31 mouse cellular contexts compared by ENCODE assay signal in the genomic region with DNA sequence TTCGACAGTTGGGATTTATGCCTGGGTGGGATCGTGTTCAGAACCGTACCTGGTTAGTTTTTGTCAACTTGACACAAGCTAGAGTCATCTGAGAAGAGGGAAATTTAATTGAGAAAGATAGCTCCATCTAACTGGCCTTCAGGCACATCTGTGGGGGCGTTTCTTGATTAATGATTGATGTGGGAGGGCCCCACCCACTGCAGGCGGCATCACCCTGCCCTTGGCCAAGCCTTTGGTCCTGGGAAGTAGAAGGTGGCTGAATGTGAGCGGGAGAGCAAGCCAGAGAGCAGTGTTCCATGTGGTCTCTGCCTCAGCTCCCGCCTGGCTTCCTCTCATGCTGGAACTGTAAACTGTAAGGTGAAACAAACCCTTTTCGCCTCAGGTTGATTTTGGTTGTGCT. TPM values are rescaled to one million over a fixed set of nuclear protein-coding genes. Genes with fewer than 3 reads are reported as not detected.
DNase-seq lines count a peak whose midpoint lies in the region; ATAC-seq and TF ChIP-seq lines count a peak whose summit lies in the region.
"Had no signal": no experiment of that assay in that cellular context is flagged by ENCODE, and none has a peak within 500 bp of the region (broad histone marks: within the 10 kb centered on the region; RNA-seq: fewer than 3 reads in every experiment).

No protein-coding gene starts in this region.

- no peak overlapping the region for H3K27ac ChIP-seq in kidney, adult 2 months (ENCODE audit: insufficient read depth, low read depth, low read length)
- H3K27ac ChIP-seq in kidney, postnatal 0 days, result no peak overlapping the region
- H3K27ac ChIP-seq: embryonic facial prominence, embryonic 13.5 days; forebrain, embryonic 13.5 days; gastrocnemius, adult 2 months; heart, embryonic 15.5 days; hindbrain, embryonic 15.5 days; lung, embryonic 15.5 days; midbrain, embryonic 15.5 days; neural tube, embryonic 13.5 days had no signal

- no peaks in the 10 kb centered on the region for H3K9me3 ChIP-seq in kidney, postnatal 0 days (replicated peaks; ENCODE audit: low read length)
- H3K9me3 ChIP-seq: embryonic facial prominence, embryonic 13.5 days; forebrain, embryonic 13.5 days; heart, embryonic 15.5 days; hindbrain, embryonic 15.5 days; lung, embryonic 15.5 days; midbrain, embryonic 15.5 days; neural tube, embryonic 13.5 days had no signal

- TF ChIP-seq CTCF in kidney, adult 2 months (conservative IDR thresholded peaks at IDR 0.05; ENCODE audit: insufficient read depth, insufficient read length, low read depth, low read length), result no peak
- no peak for TF ChIP-seq CTCF in kidney, postnatal 0 days (IDR thresholded peaks at IDR 0.05; ENCODE audit: low read depth)
- no peak for TF ChIP-seq CTCF in lung, adult 2 months (IDR thresholded peaks at IDR 0.05; ENCODE audit: insufficient read depth, low read length)

- peaks cover 3% of the 10 kb centered on the region for H3K4me1 ChIP-seq in kidney, adult 2 months (ENCODE audit: control insufficient read depth, insufficient read depth, low read length)
- H3K4me1 ChIP-seq in kidney, postnatal 0 days (replicated peaks; ENCODE audit: insufficient read depth, low read length), result peaks cover 6% of the 10 kb centered on the region; the same call in 1 of the 2 replicates
- no peaks in the 10 kb centered on the region; the same call in none of the 2 replicates for H3K4me1 ChIP-seq in lung, adult 2 months (ENCODE audit: control insufficient read depth, insufficient read depth, low read length)
- H3K4me1 ChIP-seq: forebrain, embryonic 13.5 days had no signal

- 0 out of 2 replicates have a peak, but pooled peaks have one; percentile 26 for ATAC-seq in kidney, postnatal 0 days (replicated peaks; ENCODE audit: low FRiP score, low read depth)
- ATAC-seq in megakaryocyte progenitor cell, adult 5-6 weeks (replicated peaks; ENCODE audit: poor library complexity), result 0 out of 2 replicates have a peak, but pooled peaks have one; percentile 33
- ATAC-seq: activated CD4-positive, CD25-positive, alpha-beta regulatory T cell, adult 4 months; forebrain, embryonic 13.5 days; midbrain, embryonic 15.5 days had no signal

- no peak for TF ChIP-seq POLR2A in kidney, adult 2 months (IDR thresholded peaks at IDR 0.05; ENCODE audit: low read depth, low read length)
- no peak for TF ChIP-seq POLR2A in lung, adult 2 months (IDR thresholded peaks at IDR 0.05; ENCODE audit: borderline replicate concordance, extremely low read depth, low read depth, low read length)

- no peak overlapping the region for H3K4me2 ChIP-seq in kidney, postnatal 0 days (ENCODE audit: low read length)
- H3K4me2 ChIP-seq: embryonic facial prominence, embryonic 13.5 days; forebrain, embryonic 13.5 days; heart, embryonic 15.5 days; hindbrain, embryonic 15.5 days; liver, embryonic 11.5 days; lung, embryonic 15.5 days; midbrain, embryonic 15.5 days; neural tube, embryonic 13.5 days had no signal

- no peak overlapping the region for H3K4me3 ChIP-seq in kidney, adult 2 months (ENCODE audit: insufficient read depth, low read depth, low read length)
- H3K4me3 ChIP-seq in kidney, postnatal 0 days (replicated peaks; ENCODE audit: low read depth, low read length), result no peak overlapping the region
- no peak overlapping the region for H3K4me3 ChIP-seq in lung, adult 2 months (replicated peaks; ENCODE audit: extremely low read depth, low read depth, low read length)
- H3K4me3 ChIP-seq: embryonic facial prominence, embryonic 13.5 days; forebrain, embryonic 13.5 days; gastrocnemius, adult 2 months; heart, embryonic 15.5 days; hindbrain, embryonic 15.5 days; lung, embryonic 15.5 days; midbrain, embryonic 15.5 days; neural tube, embryonic 13.5 days had no signal

- 53% methylated on average over 8 of the region's 8 CpGs for WGBS in kidney, adult 2 months
- WGBS in kidney, postnatal 0 days, result 43% methylated on average over 8 of the region's 8 CpGs
- WGBS in lung, adult 2 months, result 75% methylated on average over 8 of the region's 8 CpGs

- no peaks in the 10 kb centered on the region for H3K27me3 ChIP-seq in kidney, adult 2 months (replicated peaks; ENCODE audit: control insufficient read depth, insufficient read depth, low read length)
- no peaks in the 10 kb centered on the region for H3K27me3 ChIP-seq in kidney, postnatal 0 days (ENCODE audit: insufficient read depth, low read length)
- H3K27me3 ChIP-seq: CH12.LX; embryonic facial prominence, embryonic 13.5 days; forebrain, embryonic 13.5 days; heart, embryonic 15.5 days; hindbrain, embryonic 15.5 days; lung, embryonic 15.5 days; midbrain, embryonic 15.5 days; neural tube, embryonic 13.5 days had no signal

- no peaks in the 10 kb centered on the region for H3K36me3 ChIP-seq in kidney, adult 2 months (ENCODE audit: control insufficient read depth, insufficient read depth, low read length)
- H3K36me3 ChIP-seq in kidney, postnatal 0 days (ENCODE audit: insufficient read depth, low read length), result no peaks in the 10 kb centered on the region
- H3K36me3 ChIP-seq: heart, embryonic 15.5 days; hindbrain, embryonic 15.5 days; lung, embryonic 15.5 days; midbrain, embryonic 15.5 days; neural tube, embryonic 13.5 days had no signal

- no peak overlapping the region for H3K9ac ChIP-seq in kidney, postnatal 0 days (ENCODE audit: low read depth, low read length)
- H3K9ac ChIP-seq: embryonic facial prominence, embryonic 13.5 days; forebrain, embryonic 13.5 days; heart, embryonic 15.5 days; hindbrain, embryonic 15.5 days; lung, embryonic 15.5 days; midbrain, embryonic 15.5 days; neural tube, embryonic 13.5 days had no signal

- peak; percentile 34 for DNase-seq in kidney, adult 11 months
- DNase-seq in kidney, adult 18-20 months, result no peak
- peak; percentile 64 for DNase-seq in kidney, adult 2 months
- DNase-seq in kidney, postnatal 0 days (ENCODE audit: low spot score), result peak; percentile 34
- no peak for DNase-seq in neural tube, embryonic 10.5 days (ENCODE audit: extremely low spot score, low spot score)
- DNase-seq in retina, embryonic 14.5 days (ENCODE audit: low spot score), result no peak
- DNase-seq in lung, adult 2 months, result no peak
- DNase-seq: adrenal gland, adult 8-10 months; cerebellum, adult 18-20 months; cerebellum, postnatal 14 days; embryo, embryonic 11 days; gastrocnemius, adult 2 months; heart, postnatal 4 days; layer of hippocampus, adult 9-11 months; left cerebral cortex, postnatal 4 days; lung, postnatal 36 days; right cerebral cortex, adult 18-20 months; right cerebral cortex, postnatal 4 days; thymus, postnatal 25 days had no signal

RNA-seq across cellular contexts. Expression of a gene that starts 56.5 kb away (rescaled TPM):
- polyA plus RNA-seq in kidney, adult 2 months (2012; rRNA removed), result 54.2 and 64.9 TPM in 2 replicates
- polyA plus RNA-seq in kidney, postnatal 0 days (2015; fragmentation: Nextera tagmentation; extraction: Ambion mirVana), result 8.4 TPM in 2 replicates
- total RNA-seq in megakaryocyte progenitor cell, adult 5-6 weeks (2015), result 1.2 and 2.1 TPM in 2 replicates
- total RNA-seq in megakaryocyte progenitor cell, adult 5-6 weeks (2017), result 0.79 and 1.3 TPM in 2 replicates
- 95.7 and 119 TPM in 2 replicates for polyA plus RNA-seq in lung, adult 2 months (2012; rRNA removed)
- total RNA-seq: MEL had no signal

Comparison
In these comparisons a context has a peak if more than half of its experiments do, and no peak if none do; other contexts are left out.
1. DNase-seq: peak in kidney, adult 11 months (single experiment), kidney, adult 2 months (single experiment) and kidney, postnatal 0 days (single experiment); none in kidney, adult 18-20 months (single experiment), neural tube, embryonic 10.5 days (single experiment), retina, embryonic 14.5 days (single experiment) and lung, adult 2 months (single experiment).